Mouse (Mus musculus): ENCODE data around the gene Usp6nl. TPM values are rescaled to one million over a fixed set of nuclear protein-coding genes. Genes with fewer than 3 reads are reported as not detected.

The Usp6nl gene
- total and polyA plus RNA-seq, 3 experiments, result 8.9 to 67.1 (median 24.8) TPM

DNA sequence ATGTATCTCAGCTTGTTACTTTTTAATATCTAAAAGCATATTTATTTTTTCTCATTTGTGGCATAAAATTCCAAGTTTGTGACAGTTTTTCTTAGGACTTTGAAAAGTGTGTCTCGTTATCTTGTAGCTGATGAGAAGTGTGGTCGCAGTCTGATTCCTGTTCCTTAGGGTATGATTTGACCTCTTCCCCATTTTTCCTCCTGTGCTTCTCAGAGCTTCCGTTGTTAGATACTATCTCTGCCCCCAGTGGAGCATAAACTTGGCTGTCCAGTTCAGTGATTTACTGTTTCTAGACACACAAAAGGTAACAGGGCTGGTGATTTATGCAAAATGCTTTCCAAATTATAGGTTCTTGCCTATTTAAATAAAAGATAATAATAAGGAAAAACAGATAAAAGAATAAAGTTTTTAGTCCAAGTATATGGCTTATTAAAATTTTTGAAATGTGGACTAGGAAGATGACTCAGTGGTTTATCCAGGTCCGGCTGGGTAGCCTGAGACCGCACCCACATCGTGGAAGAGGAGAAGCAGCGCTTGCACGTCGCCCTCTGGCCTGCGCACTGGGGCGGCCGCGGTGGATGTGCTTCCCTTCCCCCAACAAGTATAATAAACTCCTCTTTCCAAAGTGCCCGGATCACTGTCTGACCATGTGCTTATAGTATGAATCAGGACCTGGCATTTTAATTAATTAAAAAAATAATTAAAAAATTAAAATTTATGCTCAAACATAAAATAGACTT is 62.1 kb downstream of the Usp6nl start:
- TF ChIP-seq GATA1 (IDR thresholded peaks at IDR 0.05; ENCODE audit: low read depth, low read length) (peak; percentile 59), MAZ (IDR thresholded peaks at IDR 0.05; ENCODE audit: low read depth, low read length) (no peak), ETS1 (IDR thresholded peaks at IDR 0.05; ENCODE audit: low read depth, low read length) (no peak), RCOR1 (IDR thresholded peaks at IDR 0.05; ENCODE audit: low read depth, low read length) (peak; percentile 91), RAD21 (IDR thresholded peaks at IDR 0.05; ENCODE audit: low read depth, low read length) (no peak), EP300 (IDR thresholded peaks at IDR 0.05; ENCODE audit: low read depth in 1 of 2, low read length in 2 of 2) (peak; percentile 39 to 54), MYB (IDR thresholded peaks at IDR 0.05; ENCODE audit: low read depth, low read length) (no peak)
- no peaks in the 10 kb centered on the region for H3K27me3 ChIP-seq (ENCODE audit: control insufficient read depth in 1 of 2, insufficient read depth in 2 of 2, low read length in 2 of 2)

DNA sequence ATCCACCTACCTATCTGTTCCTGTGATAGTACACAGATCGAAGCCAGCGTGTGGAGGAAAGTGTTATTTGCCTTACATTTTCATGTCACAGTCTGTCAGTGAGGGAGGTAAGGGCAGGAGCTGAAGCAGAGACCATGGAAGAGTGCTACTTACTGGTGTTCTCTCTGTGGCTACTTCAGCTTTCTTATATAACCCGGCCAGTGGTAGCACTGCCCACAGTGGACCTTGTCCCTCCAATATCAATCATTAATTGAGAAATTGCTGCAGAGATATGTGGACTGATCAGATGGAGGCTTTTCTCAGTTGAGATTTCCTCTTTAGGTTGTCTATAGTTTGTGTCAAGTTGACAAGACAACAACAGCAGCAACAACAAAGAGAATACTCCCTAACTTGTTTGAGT is 66.7 kb downstream of the Usp6nl start:
- H3K9me3 ChIP-seq (replicated peaks; ENCODE audit: insufficient read depth, low read length), result no peaks in the 10 kb centered on the region
- H3K27ac ChIP-seq (ENCODE audit: control insufficient read depth, low read depth, low read length), result no peak overlapping the region
- peaks cover 10% of the 10 kb centered on the region; the same call in 1 of the 2 replicates for H3K79me2 ChIP-seq (ENCODE audit: control insufficient read depth, insufficient read depth, low read length, poor library complexity)
- H3K4me1 ChIP-seq (ENCODE audit: control insufficient read depth in 1 of 2, insufficient read depth in 2 of 2, low read length in 2 of 2), result peaks cover 2 to 11% of the 10 kb centered on the region in 2 experiments; a peak in 3 of 4 replicates
- no peak for TF ChIP-seq ZC3H11A (IDR thresholded peaks at IDR 0.05; ENCODE audit: low read depth, low read length)
- TF ChIP-seq E2F4 (IDR thresholded peaks at IDR 0.05; ENCODE audit: borderline replicate concordance, low read depth, low read length), result no peak
- TF ChIP-seq UBTF (IDR thresholded peaks at IDR 0.05; ENCODE audit: borderline replicate concordance, insufficient read depth, low read depth, low read length), result no peak
- no peak for TF ChIP-seq ZKSCAN1 (IDR thresholded peaks at IDR 0.05; ENCODE audit: low read depth, low read length)
- TF ChIP-seq EP300 (IDR thresholded peaks at IDR 0.05; ENCODE audit: low read depth in 1 of 2, low read length in 2 of 2), result no peak
- no peak for TF ChIP-seq NRF1 (IDR thresholded peaks at IDR 0.05; ENCODE audit: insufficient read depth, low read depth, low read length, poor library complexity, severe bottlenecking)
- no peak for TF ChIP-seq MYC (IDR thresholded peaks at IDR 0.05; ENCODE audit: low read depth, low read length)
- TF ChIP-seq ZNF384 (IDR thresholded peaks at IDR 0.05; ENCODE audit: low read depth, low read length), result no peak
- no peak for TF ChIP-seq MAX (IDR thresholded peaks at IDR 0.05; ENCODE audit: low read length)
- TF ChIP-seq NELFE (IDR thresholded peaks at IDR 0.05; ENCODE audit: low read depth, low read length), result no peak
- TF ChIP-seq MYB (IDR thresholded peaks at IDR 0.05; ENCODE audit: low read depth, low read length), result no peak
- no peak for TF ChIP-seq KAT2A (conservative IDR thresholded peaks at IDR 0.05; ENCODE audit: low read depth, low read length)
- no peak overlapping the region for H3K4me3 ChIP-seq (ENCODE audit: control insufficient read depth in 1 of 2, insufficient read depth in 1 of 2, low read depth in 2 of 2, low read length in 2 of 2)
- no peak overlapping the region for H3K9ac ChIP-seq (ENCODE audit: control insufficient read depth, low read depth, low read length, poor library complexity, severe bottlenecking)
- peaks cover 0 to 9% of the 10 kb centered on the region in 2 experiments; a peak in 2 of 4 replicates for H3K36me3 ChIP-seq (ENCODE audit: control insufficient read depth in 1 of 2, insufficient read depth in 2 of 2, low read length in 2 of 2)
- H3K27me3 ChIP-seq (ENCODE audit: control insufficient read depth in 1 of 2, insufficient read depth in 2 of 2, low read length in 2 of 2), result no peaks in the 10 kb centered on the region
- DNase-seq (ENCODE audit: low read depth, low spot score), result no peak

More for the DNA sequence above, 62.1 kb downstream of the Usp6nl start:
- Histone ChIP-seq H3K9ac (ENCODE audit: control insufficient read depth, low read depth, low read length, poor library complexity, severe bottlenecking) (no peak overlapping the region), H3K79me2 (ENCODE audit: control insufficient read depth, insufficient read depth, low read length, poor library complexity) (peaks cover 21% of the 10 kb centered on the region; the same call in 1 of the 2 replicates), H3K4me1 (ENCODE audit: control insufficient read depth in 1 of 2, insufficient read depth in 2 of 2, low read length in 2 of 2) (peaks cover 2 to 16% of the 10 kb centered on the region in 2 experiments; a peak in 3 of 4 replicates), H3K4me3 (ENCODE audit: control insufficient read depth in 1 of 2, insufficient read depth in 1 of 2, low read depth in 2 of 2, low read length in 2 of 2) (no peak overlapping the region), H3K9me3 (replicated peaks; ENCODE audit: insufficient read depth, low read length) (no peaks in the 10 kb centered on the region), H3K36me3 (ENCODE audit: control insufficient read depth in 1 of 2, insufficient read depth in 2 of 2, low read length in 2 of 2) (peaks cover 0 to 17% of the 10 kb centered on the region in 2 experiments; a peak in 2 of 4 replicates), H3K27ac (ENCODE audit: control insufficient read depth, low read depth, low read length) (no peak overlapping the region)
- peak; percentile 46 for DNase-seq (ENCODE audit: low read depth, low spot score)
